Mouse (Mus musculus): ENCODE results near the gene Stx8. TPM values are rescaled to one million over a fixed set of nuclear protein-coding genes. Genes with fewer than 3 reads are reported as not detected.

Stx8 gene
- total and polyA plus RNA-seq, 2 experiments from 2014 or later: 13.2 to 63.6 TPM

DNA sequence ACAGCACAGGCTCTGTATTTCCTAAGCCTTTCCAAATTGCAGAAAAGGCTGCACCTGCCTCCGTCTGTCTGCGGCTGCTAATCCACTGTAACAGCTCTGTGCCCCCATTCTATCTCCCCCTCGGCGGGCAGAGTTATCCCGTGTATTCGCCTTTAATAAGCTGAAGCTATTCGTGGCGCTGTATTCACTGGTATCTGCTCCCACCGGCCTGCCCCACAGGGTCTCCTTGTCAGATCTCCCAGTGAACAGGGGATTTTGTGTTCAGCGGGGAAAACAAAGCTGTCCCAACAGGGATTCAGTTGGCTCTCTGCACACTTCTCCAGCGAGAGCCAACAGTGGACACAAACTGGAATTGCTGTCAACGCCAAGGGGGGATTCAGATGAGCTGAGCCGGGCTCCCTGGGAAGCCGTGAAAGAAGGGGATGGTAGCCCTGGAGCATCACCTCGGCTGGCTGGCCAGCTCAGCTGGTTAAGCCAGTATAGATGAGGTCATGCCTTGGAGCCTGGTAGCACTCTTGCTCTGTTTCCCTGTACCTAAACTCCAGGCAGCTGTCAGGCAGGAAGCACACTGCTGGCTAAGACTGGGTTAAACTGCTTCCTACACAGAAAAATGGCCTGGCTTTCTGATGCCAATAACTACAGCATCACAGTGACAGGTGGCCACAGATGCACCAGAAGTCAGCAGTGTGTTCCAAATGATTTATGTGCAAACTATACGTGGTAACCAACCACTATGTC, 278.4 kb downstream of the Stx8 start:
- Histone ChIP-seq H3K4me2 (ENCODE audit: low read depth, low read length, poor library complexity, severe bottlenecking) (no peak overlapping the region), H3K27ac (ENCODE audit: low read depth, low read length) (peak overlapping the region; percentile 47), H3K4me1 (ENCODE audit: insufficient read depth, low read length) (0 out of 2 replicates have a peak, but pooled peaks cover 6% of the 10 kb centered on the region), H3K9ac (replicated peaks; ENCODE audit: low read length, poor library complexity, severe bottlenecking) (no peak overlapping the region), H3K4me3 (ENCODE audit: low read depth, low read length) (no peak overlapping the region), H3K9me3 (ENCODE audit: low read length) (no peaks in the 10 kb centered on the region), H3K36me3 (ENCODE audit: insufficient read depth, low read length) (no peaks in the 10 kb centered on the region), H3K27me3 (ENCODE audit: insufficient read depth, low read length) (peaks cover 4% of the 10 kb centered on the region; the same call in 1 of the 2 replicates)
- WGBS: 15% methylated on average over 16 of the region's 16 CpGs
- ATAC-seq (ENCODE audit: low FRiP score) (peak; percentile 60), DNase-seq (ENCODE audit: low spot score) (peak; percentile 71)
- no peak for TF ChIP-seq CTCF (IDR thresholded peaks at IDR 0.05)

GRCm38 (mm10) chr11:68244992-68245261, 278.9 kb downstream of the Stx8 start:
- DNase-seq (ENCODE audit: low spot score) (no peak), ATAC-seq (ENCODE audit: low FRiP score) (no peak)
- no peak overlapping the region for H3K4me2 ChIP-seq (ENCODE audit: low read depth, low read length, poor library complexity, severe bottlenecking)
- H3K4me3 ChIP-seq (ENCODE audit: low read depth, low read length): no peak overlapping the region
- 0 out of 2 replicates have a peak, but pooled peaks cover 6% of the 10 kb centered on the region for H3K4me1 ChIP-seq (ENCODE audit: insufficient read depth, low read length)
- peaks cover 4% of the 10 kb centered on the region; the same call in 1 of the 2 replicates for H3K27me3 ChIP-seq (ENCODE audit: insufficient read depth, low read length)
- no peaks in the 10 kb centered on the region for H3K9me3 ChIP-seq (ENCODE audit: low read length)
- H3K9ac ChIP-seq (replicated peaks; ENCODE audit: low read length, poor library complexity, severe bottlenecking): no peak overlapping the region
- 83% methylated on average over 5 of the region's 5 CpGs for WGBS
- no peaks in the 10 kb centered on the region for H3K36me3 ChIP-seq (ENCODE audit: insufficient read depth, low read length)
- H3K27ac ChIP-seq (ENCODE audit: low read depth, low read length): no peak overlapping the region
- TF ChIP-seq CTCF (IDR thresholded peaks at IDR 0.05): no peak

DNA sequence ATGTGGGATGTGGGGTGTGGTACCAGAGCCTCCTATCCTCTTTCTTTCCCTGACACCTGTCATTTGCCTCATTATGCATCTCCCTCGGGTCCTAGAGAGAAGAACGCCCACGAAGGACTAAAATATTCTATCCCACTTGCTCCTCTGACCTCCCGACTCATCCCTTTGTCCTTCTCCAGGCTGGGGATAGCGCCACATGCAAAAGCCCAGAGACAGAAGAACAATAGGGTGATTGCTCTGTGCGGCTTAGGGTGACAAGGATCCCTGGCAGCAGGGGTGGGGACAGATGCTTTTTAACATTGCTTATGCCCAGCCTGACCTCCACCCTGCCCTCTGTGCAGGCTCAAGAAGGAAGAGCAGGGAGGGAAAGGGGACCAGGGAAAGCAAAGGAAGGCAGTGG, 281.9 kb downstream of the Stx8 start:
- H3K4me3 ChIP-seq (ENCODE audit: low read depth, low read length): no peak overlapping the region
- 29% methylated on average over 6 of the region's 6 CpGs for WGBS

GRCm38 (mm10) chr11:68250106-68250505, 284.1 kb downstream of the Stx8 start:
- ATAC-seq (ENCODE audit: low FRiP score): no peak
- no peak overlapping the region for H3K9ac ChIP-seq (replicated peaks; ENCODE audit: low read length, poor library complexity, severe bottlenecking)

More for the DNA sequence above, 281.9 kb downstream of the Stx8 start:
- no peaks in the 10 kb centered on the region for H3K36me3 ChIP-seq (ENCODE audit: insufficient read depth, low read length)
- H3K27me3 ChIP-seq (ENCODE audit: insufficient read depth, low read length): peaks cover 4% of the 10 kb centered on the region; the same call in 1 of the 2 replicates
- H3K9me3 ChIP-seq (ENCODE audit: low read length): no peaks in the 10 kb centered on the region
- H3K4me1 ChIP-seq (ENCODE audit: insufficient read depth, low read length): 0 out of 2 replicates have a peak, but pooled peaks cover 6% of the 10 kb centered on the region
- H3K4me2 ChIP-seq (ENCODE audit: low read depth, low read length, poor library complexity, severe bottlenecking): no peak overlapping the region
- ATAC-seq (ENCODE audit: low FRiP score): no peak
- H3K27ac ChIP-seq (ENCODE audit: low read depth, low read length): no peak overlapping the region
- no peak for DNase-seq (ENCODE audit: low spot score)
- no peak for TF ChIP-seq CTCF (IDR thresholded peaks at IDR 0.05)
- H3K9ac ChIP-seq (replicated peaks; ENCODE audit: low read length, poor library complexity, severe bottlenecking): no peak overlapping the region

DNA sequence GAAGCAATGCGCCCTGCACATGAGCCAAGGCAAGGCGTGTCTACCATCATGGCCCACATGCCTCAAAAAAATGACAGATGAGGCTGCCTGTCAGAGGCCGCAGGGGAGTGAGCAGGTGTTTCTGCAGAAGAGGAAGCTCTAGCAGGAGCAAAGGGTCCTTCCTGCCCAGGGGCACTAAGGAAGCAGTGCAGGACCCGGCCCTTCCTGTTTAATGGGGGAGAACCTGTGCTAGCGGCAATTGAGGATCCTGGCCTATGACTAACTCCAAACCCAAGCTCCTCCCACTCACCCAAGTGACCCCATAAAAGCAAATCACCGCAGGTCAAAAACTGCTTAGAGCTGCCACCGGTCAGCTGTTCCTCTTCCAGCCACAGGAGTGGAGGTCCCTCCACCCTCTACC, 287.5 kb downstream of the Stx8 start:
- DNase-seq (ENCODE audit: low spot score) (no peak), ATAC-seq (ENCODE audit: low FRiP score) (no peak)
- H3K27me3 ChIP-seq (ENCODE audit: insufficient read depth, low read length): no peaks in the 10 kb centered on the region
- WGBS: 89% methylated on average over 7 of the region's 7 CpGs
- no peak overlapping the region for H3K27ac ChIP-seq (ENCODE audit: low read depth, low read length)
- TF ChIP-seq CTCF (IDR thresholded peaks at IDR 0.05): no peak
- H3K36me3 ChIP-seq (ENCODE audit: insufficient read depth, low read length): no peaks in the 10 kb centered on the region
- no peak overlapping the region for H3K9ac ChIP-seq (replicated peaks; ENCODE audit: low read length, poor library complexity, severe bottlenecking)
- no peaks in the 10 kb centered on the region for H3K4me1 ChIP-seq (ENCODE audit: insufficient read depth, low read length)
- H3K9me3 ChIP-seq (ENCODE audit: low read length): no peaks in the 10 kb centered on the region
- H3K4me2 ChIP-seq (ENCODE audit: low read depth, low read length, poor library complexity, severe bottlenecking): no peak overlapping the region
- H3K4me3 ChIP-seq (ENCODE audit: low read depth, low read length): no peak overlapping the region

More at GRCm38 (mm10) chr11:68250106-68250505, 284.1 kb downstream of the Stx8 start:
- H3K4me3 ChIP-seq (ENCODE audit: low read depth, low read length): no peak overlapping the region
- DNase-seq (ENCODE audit: low spot score): no peak
- no peak for TF ChIP-seq CTCF (IDR thresholded peaks at IDR 0.05)
- H3K36me3 ChIP-seq (ENCODE audit: insufficient read depth, low read length): no peaks in the 10 kb centered on the region
- no peak overlapping the region for H3K4me2 ChIP-seq (ENCODE audit: low read depth, low read length, poor library complexity, severe bottlenecking)
- H3K9me3 ChIP-seq (ENCODE audit: low read length): no peaks in the 10 kb centered on the region
- 56% methylated on average over 6 of the region's 6 CpGs for WGBS
- no peaks in the 10 kb centered on the region for H3K4me1 ChIP-seq (ENCODE audit: insufficient read depth, low read length)
- no peak overlapping the region for H3K27ac ChIP-seq (ENCODE audit: low read depth, low read length)
- H3K27me3 ChIP-seq (ENCODE audit: insufficient read depth, low read length): peaks cover 4% of the 10 kb centered on the region; the same call in 1 of the 2 replicates

Small RNA genes within 50 kb of the gene (microRNA-seq; reads per million reads assigned to microRNA genes)
- not detected for gene Mir6406 (ENCODE audit: borderline number of aligned reads)

Other genes with a start within 250 kb of the Stx8 start
- gene Glp2r, start 195.0 kb upstream of the Stx8 start, total RNA-seq (2014; rRNA removed): 0.11 TPM in 1 of 2 replicates, not detected in the other
- 0.07 and 0.15 TPM in 2 replicates for gene Glp2r, start 195.0 kb upstream of the Stx8 start, polyA plus RNA-seq (2015; fragmentation: Nextera tagmentation; extraction: Ambion mirVana)
- not detected in 2 replicates for gene Gsg1l2, start 191.6 kb upstream of the Stx8 start, total RNA-seq (2014; rRNA removed)
- gene Gsg1l2, start 191.6 kb upstream of the Stx8 start, polyA plus RNA-seq (2015; fragmentation: Nextera tagmentation; extraction: Ambion mirVana): not detected in 2 replicates
- not detected in 2 replicates for gene Dhrs7c, start 168.0 kb upstream of the Stx8 start, total RNA-seq (2014; rRNA removed)
- 0.23 TPM in 1 of 2 replicates, not detected in the other for gene Dhrs7c, start 168.0 kb upstream of the Stx8 start, polyA plus RNA-seq (2015; fragmentation: Nextera tagmentation; extraction: Ambion mirVana)
- 1.8 and 2.6 TPM in 2 replicates for gene Usp43, start 44.0 kb upstream of the Stx8 start, total RNA-seq (2014; rRNA removed)
- gene Usp43, start 44.0 kb upstream of the Stx8 start, polyA plus RNA-seq (2015; fragmentation: Nextera tagmentation; extraction: Ambion mirVana): 0.59 and 0.67 TPM in 2 replicates
- gene Cfap52, start 542 bp upstream of the Stx8 start, total RNA-seq (2014; rRNA removed): 3.8 TPM in 2 replicates
- gene Cfap52, start 542 bp upstream of the Stx8 start, polyA plus RNA-seq (2015; fragmentation: Nextera tagmentation; extraction: Ambion mirVana): 2.7 and 3.2 TPM in 2 replicates